Mouse (Mus musculus) kidney, embryonic 14.5 days (tissue): ENCODE measurements around the gene Ghrhr. TPM values are rescaled to one million over a fixed set of nuclear protein-coding genes. Genes with fewer than 3 reads are reported as not detected.

Experiments used
- ATAC-seq: fragments of 200-750 bp; cut with Nextera tagmentation; 2 replicates; pipeline ENCODE4 v1.8.0; 2017; ENCODE audit warnings: moderate number of reproducible peaks, mild to moderate bottlenecking, moderate TSS enrichment, moderate library complexity; ENCODE audit not compliant: low FRiP score, low TSS enrichment
- H3K27ac ChIP-seq: fragments of 300-500 bp; sonication (generic); 2 replicates; pipeline ENCODE4 v1.5.1; 2014; ENCODE audit warnings: low read depth, mild to moderate bottlenecking, low read length, moderate library complexity, mixed read lengths
- H3K27me3 ChIP-seq: fragments of 300-500 bp; sonication (generic); 2 replicates; pipeline ENCODE4 v1.6.1; 2014; ENCODE audit warnings: mild to moderate bottlenecking, low read length; ENCODE audit not compliant: control insufficient read depth, insufficient read depth
- H3K36me3 ChIP-seq: fragments of 300-500 bp; sonication (generic); 2 replicates; pipeline ENCODE4 v1.6.1; 2014; ENCODE audit warnings: low read length, mixed read lengths; ENCODE audit not compliant: control insufficient read depth, insufficient read depth
- H3K4me1 ChIP-seq: fragments of 300-500 bp; sonication (generic); 2 replicates; pipeline ENCODE4 v1.6.1; 2014; ENCODE audit warnings: low read length, mixed read lengths; ENCODE audit not compliant: control insufficient read depth, insufficient read depth
- H3K4me2 ChIP-seq: fragments of 300-500 bp; sonication (generic); replicated peaks from 2 replicates; pipeline ENCODE4 v1.6.1; 2014; ENCODE audit warnings: low read depth, mild to moderate bottlenecking, low read length
- H3K4me3 ChIP-seq: fragments of 300-500 bp; sonication (generic); 2 replicates; pipeline ENCODE4 v1.5.1; 2014; ENCODE audit warnings: mild to moderate bottlenecking, low read length
- H3K9ac ChIP-seq: fragments of 300-500 bp; sonication (generic); 2 replicates; pipeline ENCODE4 v1.6.1; 2014; ENCODE audit warnings: low read depth, mild to moderate bottlenecking, low read length, moderate library complexity
- H3K9me3 ChIP-seq: fragments of 300-500 bp; sonication (generic); 2 replicates; pipeline ENCODE4 v1.6.1; 2016; ENCODE audit warnings: low read length; ENCODE audit not compliant: control insufficient read depth
- WGBS: fragments of 180-500 bp; shearing (Covaris S2); extraction: QIAGEN DNeasy Blood & Tissue Kit; methylation state at CpG from one replicate; pipeline ENCODE4 v1.1.7; 2014; 5-methylcytosine and 5-hydroxymethylcytosine counted together
- polyA plus RNA-seq: library from polyadenylated mRNA; unstranded; fragments of >200 nt; fragmentation: Nextera tagmentation; extraction: Ambion mirVana; gene quantifications from 2 replicates; pipeline ENCODE4 v1.2.1, GENCODE M21; 2014

Gene Ghrhr
- polyA plus RNA-seq, 1 experiment from 2014 or later = not detected

GRCm38 (mm10) chr6:55347711-55348571, 28.2 kb upstream of the Ghrhr start:
- ATAC-seq = no peak
- Histone ChIP-seq H3K9ac (no peak overlapping the region), H3K9me3 (no peaks in the 10 kb centered on the region), H3K27ac (no peak overlapping the region), H3K4me2 (no peak overlapping the region), H3K27me3 (no peaks in the 10 kb centered on the region), H3K4me3 (no peak overlapping the region), H3K36me3 (no peaks in the 10 kb centered on the region), H3K4me1 (no peaks in the 10 kb centered on the region)
- 87% methylated on average over 5 of the region's 5 CpGs for WGBS

DNA sequence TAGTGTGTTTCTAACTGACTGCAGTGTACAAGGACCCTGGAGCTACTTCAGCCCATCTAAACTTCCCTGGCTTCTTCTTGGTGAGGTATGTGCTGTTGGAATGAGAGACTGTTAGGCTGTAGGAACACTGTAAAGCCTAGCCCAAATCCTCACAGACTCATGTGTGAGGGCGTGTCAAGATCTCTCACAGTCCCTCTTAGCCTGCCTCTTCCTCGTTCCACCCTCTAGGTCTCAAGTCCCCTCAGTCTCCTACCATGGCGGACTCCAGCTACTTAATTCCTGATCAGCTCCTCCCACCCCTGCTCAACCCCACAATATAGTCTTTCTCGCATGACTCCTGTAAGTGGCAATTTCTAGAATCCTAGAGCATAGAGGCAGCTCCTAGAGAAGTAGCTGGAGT, 26.9 kb upstream of the Ghrhr start:
- no peaks in the 10 kb centered on the region for H3K9me3 ChIP-seq
- no peak overlapping the region for H3K9ac ChIP-seq
- H3K4me2 ChIP-seq = no peak overlapping the region
- H3K4me1 ChIP-seq = no peaks in the 10 kb centered on the region
- H3K27ac ChIP-seq = no peak overlapping the region
- H3K27me3 ChIP-seq = no peaks in the 10 kb centered on the region
- H3K36me3 ChIP-seq = no peaks in the 10 kb centered on the region
- no peak for ATAC-seq
- H3K4me3 ChIP-seq = no peak overlapping the region
- 85% methylated on average over 4 of the region's 4 CpGs for WGBS

GRCm38 (mm10) chr6:55350383-55350952, 25.6 kb upstream of the Ghrhr start:
- H3K27me3 ChIP-seq = no peaks in the 10 kb centered on the region
- no peak overlapping the region for H3K9ac ChIP-seq
- no peaks in the 10 kb centered on the region for H3K9me3 ChIP-seq
- no peak overlapping the region for H3K4me2 ChIP-seq
- no peak for ATAC-seq
- no peaks in the 10 kb centered on the region for H3K4me1 ChIP-seq
- 92% methylated on average over 6 of the region's 6 CpGs for WGBS
- no peak overlapping the region for H3K4me3 ChIP-seq
- H3K36me3 ChIP-seq = no peaks in the 10 kb centered on the region
- no peak overlapping the region for H3K27ac ChIP-seq

DNA sequence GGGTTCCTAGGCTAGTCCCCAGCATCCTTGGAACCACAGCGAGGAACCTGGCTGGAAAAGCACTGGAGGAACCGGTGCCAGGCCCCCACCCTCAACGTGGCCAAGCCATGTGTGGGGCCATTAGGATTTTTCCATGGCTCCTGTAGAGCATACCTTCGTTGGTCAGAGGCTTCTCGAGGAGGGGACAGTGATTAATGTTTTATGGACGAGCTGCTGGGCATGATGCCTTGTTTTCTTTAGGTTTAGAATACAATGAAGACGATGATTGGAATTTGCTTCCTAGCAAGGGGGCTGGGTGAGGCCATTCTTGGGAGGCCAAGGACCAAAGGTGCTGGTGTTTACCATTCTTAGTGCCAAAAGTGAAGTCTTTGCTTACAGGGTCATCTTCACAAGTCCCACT, 24.4 kb upstream of the Ghrhr start:
- ATAC-seq = no peak
- no peaks in the 10 kb centered on the region for H3K36me3 ChIP-seq

GRCm38 (mm10) chr6:55353711-55354445, 22.2 kb upstream of the Ghrhr start:
- Histone ChIP-seq H3K4me3 (no peak overlapping the region), H3K36me3 (no peaks in the 10 kb centered on the region), H3K27ac (no peak overlapping the region), H3K9me3 (no peaks in the 10 kb centered on the region), H3K27me3 (no peaks in the 10 kb centered on the region), H3K9ac (no peak overlapping the region), H3K4me1 (no peaks in the 10 kb centered on the region), H3K4me2 (no peak overlapping the region)
- no peak for ATAC-seq
- 80% methylated on average over 12 of the region's 12 CpGs for WGBS

More for the DNA sequence above, 24.4 kb upstream of the Ghrhr start:
- no peak overlapping the region for H3K27ac ChIP-seq
- no peaks in the 10 kb centered on the region for H3K9me3 ChIP-seq
- H3K27me3 ChIP-seq = no peaks in the 10 kb centered on the region
- no peak overlapping the region for H3K4me2 ChIP-seq
- H3K4me1 ChIP-seq = no peaks in the 10 kb centered on the region
- H3K9ac ChIP-seq = no peak overlapping the region
- no peak overlapping the region for H3K4me3 ChIP-seq
- WGBS = 62% methylated on average over 7 of the region's 7 CpGs

DNA sequence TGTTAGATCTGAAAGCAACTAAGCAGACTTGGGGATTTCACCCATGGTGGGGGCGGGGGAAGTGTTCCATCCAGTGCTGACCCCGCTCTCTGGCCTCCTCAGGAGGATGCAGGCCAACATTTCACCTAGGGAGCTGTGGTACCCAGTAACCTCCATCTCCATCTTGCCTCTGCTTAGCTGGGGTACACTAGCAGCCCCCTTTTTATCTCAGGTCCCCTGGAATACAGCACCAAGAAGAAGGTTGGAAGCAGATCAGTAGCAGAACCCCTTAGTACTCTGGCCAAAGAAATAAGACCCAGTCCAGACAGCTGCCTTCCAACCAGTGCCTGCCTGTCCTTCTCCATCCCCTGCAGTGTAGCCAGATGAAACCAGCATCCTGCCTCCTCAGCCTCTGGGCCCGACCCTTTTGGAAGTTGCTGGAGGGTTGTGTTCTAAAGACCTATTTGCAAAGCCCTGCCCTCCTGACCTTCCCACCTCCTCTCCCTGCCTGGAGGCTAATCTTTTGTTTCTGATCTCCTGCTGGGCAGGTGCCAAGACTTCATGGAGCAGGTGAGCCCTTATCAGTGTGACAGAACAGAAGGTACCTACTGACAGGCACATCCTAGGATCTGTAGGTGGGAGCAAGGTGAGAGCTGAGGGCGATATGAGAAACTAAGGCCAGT, 21.5 kb upstream of the Ghrhr start:
- WGBS = 75% methylated on average over 4 of the region's 4 CpGs
- H3K27ac ChIP-seq = no peak overlapping the region
- H3K36me3 ChIP-seq = no peaks in the 10 kb centered on the region
- no peaks in the 10 kb centered on the region for H3K4me1 ChIP-seq
- no peaks in the 10 kb centered on the region for H3K9me3 ChIP-seq
- no peaks in the 10 kb centered on the region for H3K27me3 ChIP-seq
- no peak overlapping the region for H3K9ac ChIP-seq
- no peak overlapping the region for H3K4me3 ChIP-seq
- no peak for ATAC-seq
- H3K4me2 ChIP-seq = no peak overlapping the region

DNA sequence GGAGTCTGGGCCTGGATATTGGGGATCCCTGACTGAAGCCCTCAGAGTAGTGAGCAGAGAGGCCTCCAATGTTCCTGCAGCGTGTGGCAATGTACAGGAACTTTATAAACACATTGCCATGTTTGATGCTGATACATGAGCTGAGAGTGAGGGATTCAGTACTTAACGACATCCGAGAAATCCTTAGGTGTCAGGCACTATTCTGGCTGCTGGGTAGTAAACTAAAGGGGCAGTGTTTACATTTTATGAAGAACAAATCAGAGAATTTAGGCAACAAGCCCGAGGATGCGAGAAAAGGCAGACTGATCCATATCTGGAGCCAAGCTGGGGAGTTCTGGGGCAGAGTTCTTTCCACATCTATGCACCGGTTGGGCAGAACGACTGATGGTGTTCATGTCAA, 20.5 kb upstream of the Ghrhr start:
- Histone ChIP-seq H3K9me3 (no peaks in the 10 kb centered on the region), H3K27ac (no peak overlapping the region), H3K4me3 (no peak overlapping the region), H3K4me2 (no peak overlapping the region), H3K27me3 (no peaks in the 10 kb centered on the region), H3K9ac (no peak overlapping the region), H3K36me3 (no peaks in the 10 kb centered on the region), H3K4me1 (no peaks in the 10 kb centered on the region)
- 81% methylated on average over 7 of the region's 7 CpGs for WGBS
- no peak for ATAC-seq

DNA sequence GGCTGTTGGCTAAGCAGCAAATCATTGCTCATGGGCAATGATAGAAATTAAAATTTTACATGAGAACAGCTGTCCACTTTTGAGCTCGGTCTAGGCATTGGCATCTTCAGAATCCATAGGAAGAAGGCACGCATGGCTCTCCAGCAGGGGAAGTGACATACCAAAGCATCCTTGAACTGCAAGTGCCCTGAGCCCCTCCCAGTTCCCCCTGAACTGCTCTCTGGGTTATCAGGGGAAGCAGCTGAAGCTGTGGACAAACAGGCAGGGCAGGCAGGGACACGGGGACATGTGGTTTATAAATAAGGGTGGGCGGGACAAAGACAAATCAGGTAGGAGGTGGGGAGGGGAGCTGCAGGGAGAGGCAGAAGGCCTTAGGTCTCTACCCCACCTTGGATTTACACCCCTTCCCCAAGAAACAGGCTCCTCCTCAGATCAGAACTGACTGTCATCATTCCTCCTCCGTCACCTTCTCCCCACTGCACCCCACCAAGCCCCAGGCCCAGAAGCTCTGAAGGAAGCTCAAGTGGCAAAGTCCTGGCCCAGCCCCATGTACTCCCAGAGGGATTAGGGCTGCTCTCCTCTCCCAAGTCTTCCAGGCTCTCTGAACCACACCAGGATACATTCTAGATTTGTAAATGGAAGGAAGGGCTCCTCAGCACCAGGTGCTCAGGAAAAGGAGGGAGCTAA, 19.9 kb upstream of the Ghrhr start:
- 58% methylated on average over 5 of the region's 5 CpGs for WGBS
- Histone ChIP-seq H3K4me3 (no peak overlapping the region), H3K27ac (no peak overlapping the region), H3K27me3 (no peaks in the 10 kb centered on the region), H3K4me2 (no peak overlapping the region), H3K9ac (no peak overlapping the region), H3K9me3 (no peaks in the 10 kb centered on the region), H3K36me3 (no peaks in the 10 kb centered on the region), H3K4me1 (no peaks in the 10 kb centered on the region)
- no peak for ATAC-seq
